Mouse (Mus musculus): ENCODE results near the gene H2-K1. TPM values are rescaled to one million over a fixed set of nuclear protein-coding genes. Genes with fewer than 3 reads are reported as not detected.

The H2-K1 gene
- total RNA-seq, 1 experiment: 69.5 TPM

DNA sequence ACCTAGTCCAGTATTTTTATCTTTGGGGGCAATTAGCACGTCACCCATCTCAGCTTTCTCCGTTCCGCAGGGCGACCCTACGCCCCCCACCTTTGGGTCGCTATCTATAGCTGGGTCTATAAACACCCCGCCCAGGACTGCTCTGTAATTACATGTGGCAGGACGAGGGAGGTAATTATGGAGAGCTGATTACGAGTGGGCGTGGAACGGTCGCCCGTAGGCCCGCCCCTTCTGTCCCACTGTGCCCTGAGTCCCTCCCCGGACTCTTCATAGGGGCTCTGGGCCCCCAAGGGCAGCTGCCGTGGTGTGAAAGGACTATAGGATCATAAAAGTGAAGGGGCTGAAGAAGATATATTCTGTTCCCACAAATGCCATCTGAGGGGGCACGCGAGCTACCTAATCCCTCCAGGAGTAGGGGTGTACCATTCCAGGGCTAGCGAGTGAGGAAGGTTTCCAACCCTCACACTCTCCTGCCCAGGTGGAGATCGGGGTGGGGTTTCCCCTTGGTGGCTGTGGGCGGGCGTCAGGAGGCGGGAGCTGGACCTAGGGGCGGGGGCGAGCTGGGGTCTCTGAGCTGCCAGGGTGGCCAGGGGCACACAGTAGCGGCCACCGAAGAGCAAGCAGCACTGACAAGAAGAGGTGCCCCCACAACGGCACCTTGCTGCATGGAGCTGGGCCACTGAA lies 38.9 kb upstream of the H2-K1 start, which contains the start of gene Col11a2:
Gene Col11a2 (plus strand): TSS at position 560 of the 684 bp plus-strand sequence.
- 0 out of 2 replicates have a peak within 1 kb of the TSS, but pooled peaks have one; percentile 8 for H3K9ac ChIP-seq (ENCODE audit: insufficient read depth, low read depth, low read length, poor library complexity, severe bottlenecking)
- in situ Hi-C loops (cut with MboI; ENCODE audit: low sequenced_read_pairs in 2 of 2, unreplicated experiment in 2 of 2): no loop called here
- no peak for DNase-seq (ENCODE audit: low read depth, low spot score)
- H3K36me3 ChIP-seq (ENCODE audit: control insufficient read depth, insufficient read depth, low read length, poor library complexity, severe bottlenecking): peaks cover 31% of the 10 kb centered on the region
- no peaks in the 10 kb centered on the region for H3K9me3 ChIP-seq (ENCODE audit: control insufficient read depth, insufficient read depth, low read depth, low read length)
- TF ChIP-seq ZC3H11A (IDR thresholded peaks at IDR 0.05; ENCODE audit: borderline replicate concordance, low read depth, low read length): no peak
- TF ChIP-seq HCFC1 (IDR thresholded peaks at IDR 0.05; ENCODE audit: borderline replicate concordance, insufficient read depth, low read length): no peak
- no peak for TF ChIP-seq MAFK (IDR thresholded peaks at IDR 0.05; ENCODE audit: insufficient read depth, low read depth, low read length)
- no peak for TF ChIP-seq CHD2 (IDR thresholded peaks at IDR 0.05; ENCODE audit: low read depth, low read length)
- TF ChIP-seq ZNF384 (IDR thresholded peaks at IDR 0.05; ENCODE audit: low read depth, low read length): no peak
- H3K4me3 ChIP-seq (ENCODE audit: insufficient read depth in 1 of 2, low read depth in 1 of 2, low read length in 2 of 2, poor library complexity in 1 of 2, severe bottlenecking in 1 of 2): peak within 1 kb of the TSS in 1 of 2 experiments; percentile 33; a peak in 1 of 4 replicates
- peaks cover 0 to 8% of the 10 kb centered on the region in 2 experiments; a peak in 1 of 4 replicates for H3K4me1 ChIP-seq (ENCODE audit: control insufficient read depth in 2 of 2, insufficient read depth in 2 of 2, low read length in 2 of 2, poor library complexity in 1 of 2)
- H3K27ac ChIP-seq (ENCODE audit: insufficient read depth, low read depth, low read length, poor library complexity, severe bottlenecking): no peak within 1 kb of the TSS

GRCm38 (mm10) chr17:34038440-34038839 lies 38.3 kb upstream of the H2-K1 start:
- H3K4me1 ChIP-seq (ENCODE audit: control insufficient read depth in 2 of 2, insufficient read depth in 2 of 2, low read length in 2 of 2, poor library complexity in 1 of 2): peaks cover 0 to 8% of the 10 kb centered on the region in 2 experiments; a peak in 1 of 4 replicates
- H3K9me3 ChIP-seq (ENCODE audit: control insufficient read depth, insufficient read depth, low read depth, low read length): no peaks in the 10 kb centered on the region
- H3K36me3 ChIP-seq (ENCODE audit: control insufficient read depth, insufficient read depth, low read length, poor library complexity, severe bottlenecking): peaks cover 33% of the 10 kb centered on the region
- no peak overlapping the region; a peak in 1 of 4 replicates for H3K4me3 ChIP-seq (ENCODE audit: insufficient read depth in 1 of 2, low read depth in 1 of 2, low read length in 2 of 2, poor library complexity in 1 of 2, severe bottlenecking in 1 of 2)
- H3K9ac ChIP-seq (ENCODE audit: insufficient read depth, low read depth, low read length, poor library complexity, severe bottlenecking): no peak overlapping the region
- DNase-seq (ENCODE audit: low read depth, low spot score): no peak
- in situ Hi-C loops (cut with MboI; ENCODE audit: low sequenced_read_pairs in 2 of 2, unreplicated experiment in 2 of 2): no loop called here
- no peak overlapping the region for H3K27ac ChIP-seq (ENCODE audit: insufficient read depth, low read depth, low read length, poor library complexity, severe bottlenecking)
- no peak for TF ChIP-seq ZNF384 (IDR thresholded peaks at IDR 0.05; ENCODE audit: low read depth, low read length)
- no peak for TF ChIP-seq MAFK (IDR thresholded peaks at IDR 0.05; ENCODE audit: insufficient read depth, low read depth, low read length)
- TF ChIP-seq CHD2 (IDR thresholded peaks at IDR 0.05; ENCODE audit: low read depth, low read length): no peak
- no peak for TF ChIP-seq ZC3H11A (IDR thresholded peaks at IDR 0.05; ENCODE audit: borderline replicate concordance, low read depth, low read length)
- TF ChIP-seq HCFC1 (IDR thresholded peaks at IDR 0.05; ENCODE audit: borderline replicate concordance, insufficient read depth, low read length): no peak

GRCm38 (mm10) chr17:34037241-34037640 lies 37.1 kb upstream of the H2-K1 start:
- no peak for DNase-seq (ENCODE audit: low read depth, low spot score)
- TF ChIP-seq ZNF384 (IDR thresholded peaks at IDR 0.05; ENCODE audit: low read depth, low read length) (no peak), CHD2 (IDR thresholded peaks at IDR 0.05; ENCODE audit: low read depth, low read length) (no peak), ZC3H11A (IDR thresholded peaks at IDR 0.05; ENCODE audit: borderline replicate concordance, low read depth, low read length) (no peak), MAFK (IDR thresholded peaks at IDR 0.05; ENCODE audit: insufficient read depth, low read depth, low read length) (no peak), HCFC1 (IDR thresholded peaks at IDR 0.05; ENCODE audit: borderline replicate concordance, insufficient read depth, low read length) (no peak)
- H3K9me3 ChIP-seq (ENCODE audit: control insufficient read depth, insufficient read depth, low read depth, low read length): no peaks in the 10 kb centered on the region
- H3K4me3 ChIP-seq (ENCODE audit: insufficient read depth in 1 of 2, low read depth in 1 of 2, low read length in 2 of 2, poor library complexity in 1 of 2, severe bottlenecking in 1 of 2): no peak overlapping the region
- H3K4me1 ChIP-seq (ENCODE audit: control insufficient read depth in 2 of 2, insufficient read depth in 2 of 2, low read length in 2 of 2, poor library complexity in 1 of 2): peaks cover 0 to 8% of the 10 kb centered on the region in 2 experiments; a peak in 1 of 4 replicates
- no peak overlapping the region for H3K27ac ChIP-seq (ENCODE audit: insufficient read depth, low read depth, low read length, poor library complexity, severe bottlenecking)
- H3K36me3 ChIP-seq (ENCODE audit: control insufficient read depth, insufficient read depth, low read length, poor library complexity, severe bottlenecking): peaks cover 33% of the 10 kb centered on the region
- in situ Hi-C loops (cut with MboI; ENCODE audit: low sequenced_read_pairs in 2 of 2, unreplicated experiment in 2 of 2): no loop called here
- H3K9ac ChIP-seq (ENCODE audit: insufficient read depth, low read depth, low read length, poor library complexity, severe bottlenecking): no peak overlapping the region

GRCm38 (mm10) chr17:34036647-34037046 lies 36.5 kb upstream of the H2-K1 start:
- TF ChIP-seq ZC3H11A (IDR thresholded peaks at IDR 0.05; ENCODE audit: borderline replicate concordance, low read depth, low read length) (no peak), HCFC1 (IDR thresholded peaks at IDR 0.05; ENCODE audit: borderline replicate concordance, insufficient read depth, low read length) (no peak), CHD2 (IDR thresholded peaks at IDR 0.05; ENCODE audit: low read depth, low read length) (no peak), ZNF384 (IDR thresholded peaks at IDR 0.05; ENCODE audit: low read depth, low read length) (no peak), MAFK (IDR thresholded peaks at IDR 0.05; ENCODE audit: insufficient read depth, low read depth, low read length) (no peak)
- peaks cover 0 to 8% of the 10 kb centered on the region in 2 experiments; a peak in 1 of 4 replicates for H3K4me1 ChIP-seq (ENCODE audit: control insufficient read depth in 2 of 2, insufficient read depth in 2 of 2, low read length in 2 of 2, poor library complexity in 1 of 2)
- H3K9me3 ChIP-seq (ENCODE audit: control insufficient read depth, insufficient read depth, low read depth, low read length): no peaks in the 10 kb centered on the region
- in situ Hi-C loops (cut with MboI; ENCODE audit: low sequenced_read_pairs in 2 of 2, unreplicated experiment in 2 of 2): no loop called here
- no peak overlapping the region for H3K27ac ChIP-seq (ENCODE audit: insufficient read depth, low read depth, low read length, poor library complexity, severe bottlenecking)
- H3K9ac ChIP-seq (ENCODE audit: insufficient read depth, low read depth, low read length, poor library complexity, severe bottlenecking): no peak overlapping the region
- no peak for DNase-seq (ENCODE audit: low read depth, low spot score)
- H3K4me3 ChIP-seq (ENCODE audit: insufficient read depth in 1 of 2, low read depth in 1 of 2, low read length in 2 of 2, poor library complexity in 1 of 2, severe bottlenecking in 1 of 2): no peak overlapping the region
- peaks cover 33% of the 10 kb centered on the region for H3K36me3 ChIP-seq (ENCODE audit: control insufficient read depth, insufficient read depth, low read length, poor library complexity, severe bottlenecking)

Data from ES-E14 (cell line).